20 mouse cellular contexts compared by ENCODE assay signal in the genomic region with DNA sequence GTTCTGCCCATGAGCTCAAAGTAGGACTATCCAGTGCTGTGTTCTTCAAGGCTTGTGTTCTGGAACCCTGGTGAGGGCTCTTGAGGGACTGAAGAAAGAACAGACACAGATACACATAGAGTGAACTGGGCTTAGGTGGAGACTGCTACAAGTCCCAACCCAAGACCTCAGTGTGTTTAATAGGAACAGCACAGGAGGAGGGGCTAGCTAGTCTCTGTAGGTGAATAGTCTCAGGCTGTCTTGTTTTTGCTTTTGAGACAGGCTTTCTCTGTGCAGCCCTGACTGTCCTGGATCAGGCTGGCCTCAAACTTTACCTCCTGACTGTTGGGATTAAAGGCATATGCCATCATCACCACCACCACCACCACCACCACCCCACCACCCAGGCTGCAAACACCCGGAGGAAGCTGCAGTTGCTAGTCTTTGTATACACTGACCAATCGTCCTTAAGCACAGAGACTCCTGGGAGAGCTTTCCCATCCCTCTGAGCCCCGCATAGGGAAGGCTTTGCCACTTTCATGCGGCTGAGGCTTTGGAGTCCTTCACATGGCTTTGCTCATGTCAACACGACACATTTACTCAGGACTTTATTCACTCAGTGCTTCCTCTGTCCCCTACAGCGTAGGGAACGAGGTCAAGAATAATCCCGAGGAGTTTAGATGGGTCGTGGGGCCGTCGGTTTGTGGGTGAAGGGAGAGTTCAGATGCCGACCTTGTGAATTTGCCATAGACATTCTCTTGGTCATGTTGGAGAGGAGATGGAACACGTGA. TPM values are rescaled to one million over a fixed set of nuclear protein-coding genes. Genes with fewer than 3 reads are reported as not detected.
A peak's percentile ranks its signal among the peaks of the same experiment; 100 is the strongest.
DNase-seq lines count a peak whose midpoint lies in the region; TF ChIP-seq lines count a peak whose summit lies in the region.
"Had no signal": no experiment of that assay in that cellular context is flagged by ENCODE, and none has a peak within 500 bp of the region (broad histone marks: within the 10 kb centered on the region; RNA-seq: fewer than 3 reads in every experiment).

No protein-coding gene starts in this region.

- WGBS in cerebellum, adult 2 months, result 87% methylated on average over 13 of the region's 13 CpGs
- WGBS in embryonic facial prominence, embryonic 10.5 days, result 87% methylated on average over 13 of the region's 13 CpGs

- H3K9me3 ChIP-seq in embryonic facial prominence, embryonic 10.5 days, result peaks cover 6% of the 10 kb centered on the region; the same call in 1 of the 2 replicates
- H3K9me3 ChIP-seq: embryonic facial prominence, embryonic 15.5 days; G1E had no signal

- H3K79me2 ChIP-seq in C2C12 (ENCODE audit: control insufficient read depth, insufficient read depth), result no peaks in the 10 kb centered on the region

- no peak overlapping the region for H3K4me3 ChIP-seq in cerebellum, adult 2 months (replicated peaks; ENCODE audit: insufficient read depth, low read depth, low read length)
- H3K4me3 ChIP-seq in layer of hippocampus, adult 2 months, result no peak overlapping the region
- no peak overlapping the region for H3K4me3 ChIP-seq in C2C12 (ENCODE audit: insufficient read depth, poor library complexity, severe bottlenecking)
- H3K4me3 ChIP-seq in embryonic facial prominence, embryonic 10.5 days, result no peak overlapping the region
- H3K4me3 ChIP-seq: embryonic facial prominence, embryonic 13.5 days; embryonic facial prominence, embryonic 15.5 days; erythroblast, embryonic 14.5 days; forebrain, embryonic 10.5 days; forebrain, embryonic 12.5 days had no signal

- no peak for TF ChIP-seq CTCF in cerebellum, adult 2 months (IDR thresholded peaks at IDR 0.05; ENCODE audit: borderline replicate concordance, insufficient read depth, low read depth, low read length)
- no peak for TF ChIP-seq CTCF in layer of hippocampus, adult 2 months (conservative IDR thresholded peaks at IDR 0.05)
- TF ChIP-seq CTCF in C2C12 (IDR thresholded peaks at IDR 0.05; ENCODE audit: control insufficient read depth, insufficient read depth, insufficient read length), result no peak

- H3ac ChIP-seq in C2C12 (ENCODE audit: control insufficient read depth, insufficient read length, low read depth), result no peak overlapping the region

- DNase-seq in cerebellum, adult 2 months, result peak in 1 of 2 experiments; percentile 46
- DNase-seq in cerebellum, adult 9-11 months, result no peak
- DNase-seq in layer of hippocampus, adult 2 months (ENCODE audit: low spot score in 2 of 2), result no peak
- DNase-seq in layer of hippocampus, adult 18-20 months (ENCODE audit: low spot score in 2 of 2), result no peak
- DNase-seq in embryonic facial prominence, embryonic 10.5 days (ENCODE audit: low spot score), result no peak
- DNase-seq: adrenal gland, adult 8-10 months; adrenal gland, postnatal 14 days; adrenal gland, postnatal 36 days; cerebellum, adult 18-20 months; cerebellum, adult 9-10 months; cerebellum, postnatal 25 days had no signal

- peak overlapping the region; percentile 63 for H3K27ac ChIP-seq in cerebellum, adult 2 months (ENCODE audit: insufficient read depth, low read length)
- peak overlapping the region; percentile 78; the same call in 1 of the 2 replicates for H3K27ac ChIP-seq in layer of hippocampus, adult 2 months
- no peak overlapping the region for H3K27ac ChIP-seq in embryonic facial prominence, embryonic 10.5 days (replicated peaks)
- H3K27ac ChIP-seq: embryonic facial prominence, embryonic 13.5 days; embryonic facial prominence, embryonic 15.5 days; forebrain, embryonic 10.5 days; forebrain, embryonic 12.5 days had no signal

- no peaks in the 10 kb centered on the region for H3K79me3 ChIP-seq in C2C12 (ENCODE audit: low read depth)

- no peak for TF ChIP-seq POLR2A in cerebellum, adult 2 months (IDR thresholded peaks at IDR 0.05; ENCODE audit: borderline replicate concordance, insufficient read depth, low read length)

- H3K36me3 ChIP-seq in C2C12 (ENCODE audit: control insufficient read depth, insufficient read depth), result no peaks in the 10 kb centered on the region
- H3K36me3 ChIP-seq in embryonic facial prominence, embryonic 10.5 days (replicated peaks), result no peaks in the 10 kb centered on the region
- H3K36me3 ChIP-seq: embryonic facial prominence, embryonic 13.5 days; embryonic facial prominence, embryonic 15.5 days; forebrain, embryonic 10.5 days; forebrain, embryonic 12.5 days; G1E had no signal

- H3K4me1 ChIP-seq in cerebellum, adult 2 months (ENCODE audit: control insufficient read depth, insufficient read depth, low read length), result peaks cover 30% of the 10 kb centered on the region
- no peaks in the 10 kb centered on the region for H3K4me1 ChIP-seq in embryonic facial prominence, embryonic 10.5 days
- H3K4me1 ChIP-seq: embryonic facial prominence, embryonic 13.5 days; embryonic facial prominence, embryonic 15.5 days; forebrain, embryonic 10.5 days; forebrain, embryonic 12.5 days had no signal

- no peaks in the 10 kb centered on the region for H3K27me3 ChIP-seq in cerebellum, adult 2 months (ENCODE audit: control insufficient read depth, insufficient read depth, low read length)
- peaks cover 11% of the 10 kb centered on the region for H3K27me3 ChIP-seq in C2C12 (ENCODE audit: control insufficient read depth, insufficient read depth, insufficient read length)
- H3K27me3 ChIP-seq in embryonic facial prominence, embryonic 10.5 days (replicated peaks; ENCODE audit: low read depth, poor library complexity, severe bottlenecking), result no peaks in the 10 kb centered on the region
- H3K27me3 ChIP-seq: CH12.LX; embryonic facial prominence, embryonic 13.5 days; embryonic facial prominence, embryonic 15.5 days; forebrain, embryonic 12.5 days; Patski had no signal

TF ChIP-seq in C2C12, 6 proteins besides CTCF, POLR2A, EP300 and RAD21:
- TF ChIP-seq USF1 (IDR thresholded peaks at IDR 0.05; ENCODE audit: low read depth), result peak; percentile 34
- no peak for TF ChIP-seq MAX (IDR thresholded peaks at IDR 0.05)
- no peak for TF ChIP-seq CEBPB (IDR thresholded peaks at IDR 0.05; ENCODE audit: low read depth)
TF ChIP-seq in C2C12: peak in this region for 1.

RNA-seq across cellular contexts. Expression of a gene that starts 22.9 kb away (rescaled TPM):
- 192 and 200 TPM in 2 replicates for polyA plus RNA-seq in cerebellum, adult 2 months (2012; rRNA removed)
- 100 to 1,000 TPM; 381 TPM for total RNA-seq in layer of hippocampus, adult 2 months (2021)
- 100 to 1,000 TPM; 389 to 433 TPM for total RNA-seq in layer of hippocampus, adult 18-20 months (2021)
- 0.08 TPM for polyA plus RNA-seq in C2C12 (2012; fragmentation: generic; extraction: Trizol)
- polyA plus RNA-seq in embryonic facial prominence, embryonic 10.5 days (2016; fragmentation: Nextera tagmentation; extraction: Ambion mirVana), result 2.9 and 3.5 TPM in 2 replicates
- polyA plus RNA-seq: erythroblast, embryonic 14.5 days; G1E had no signal

Comparison
In these comparisons a context has a peak if more than half of its experiments do, and no peak if none do; other contexts are left out.
1. RNA of a gene that starts 22.9 kb away (polyA plus RNA-seq): 192 to 200 TPM in cerebellum, adult 2 months; 2.9 to 3.5 TPM in embryonic facial prominence, embryonic 10.5 days and 0.08 TPM in C2C12 (single experiment); every median in the first group is over 10 times any median in the second.